Mouse (Mus musculus) brain, embryonic 14.5 days (tissue): ENCODE data around the gene Sgip1. TPM values are rescaled to one million over a fixed set of nuclear protein-coding genes. Genes with fewer than 3 reads are reported as not detected.

Experiments used
- DNase-seq: peaks from one replicate; pipeline ENCODE4 v3.0.0-alpha.2; 2011; ENCODE audit warnings: low read depth
- CTCF ChIP-seq: fragments of 200-500 bp; IDR thresholded peaks from 2 replicates; pipeline ENCODE4 v1.5.1; 2012; ENCODE audit warnings: inconsistent platforms, mild to moderate bottlenecking, moderate library complexity, borderline replicate concordance; ENCODE audit not compliant: insufficient read depth, insufficient read length; ENCODE audit errors: extremely low read depth
- POLR2A ChIP-seq: fragments of 200-500 bp; IDR thresholded peaks from 2 replicates; pipeline ENCODE4 v1.6.1; 2012; ENCODE audit warnings: mild to moderate bottlenecking, inconsistent platforms, borderline replicate concordance; ENCODE audit not compliant: poor library complexity, insufficient read depth, insufficient read length, severe bottlenecking; ENCODE audit errors: extremely low read depth
- polyA plus RNA-seq: library from polyadenylated mRNA; depleted of rRNA; stranded (reverse); fragments of >200 nt; gene quantifications from 2 replicates; pipeline ENCODE4 v1.2.3, GENCODE M21; 2012

Sgip1 gene
- polyA plus RNA-seq, 1 experiment: 44.3 TPM

- no peak for DNase-seq
- TF ChIP-seq POLR2A (no peak), CTCF (no peak)
Measured at GRCm38 (mm10) chr4:102775596-102776270, 34.6 kb downstream of the Sgip1 start.

DNA sequence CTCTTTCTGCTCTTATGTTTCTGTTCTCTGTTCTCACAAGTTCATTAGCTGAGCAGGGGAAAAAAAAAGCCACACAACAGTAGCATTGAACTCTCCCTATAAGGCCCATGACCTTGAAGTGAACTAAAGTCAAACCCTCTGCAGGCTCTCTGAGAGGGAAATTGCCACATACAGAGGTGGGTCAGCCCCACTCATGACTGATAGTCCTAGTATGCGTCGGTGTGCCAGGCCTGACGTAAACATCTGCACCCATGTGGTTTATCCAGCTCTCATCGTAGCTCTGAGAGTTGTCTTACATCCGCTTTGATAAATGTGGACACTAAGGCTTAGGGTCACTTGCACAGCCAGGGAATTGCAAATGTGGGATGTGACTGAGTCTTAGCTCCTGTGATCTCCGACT lies 38.8 kb downstream of the Sgip1 start:
- DNase-seq: no peak
- TF ChIP-seq POLR2A (no peak), CTCF (no peak)

- no peak for TF ChIP-seq CTCF
- TF ChIP-seq POLR2A: no peak
Measured at GRCm38 (mm10) chr4:102783063-102783748, 42.1 kb downstream of the Sgip1 start.

GRCm38 (mm10) chr4:102785158-102785557 lies 44.1 kb downstream of the Sgip1 start:
- DNase-seq: no peak
- TF ChIP-seq POLR2A (no peak), CTCF (no peak)

More at GRCm38 (mm10) chr4:102783063-102783748, 42.1 kb downstream of the Sgip1 start:
- peak; percentile 30 for DNase-seq

DNA sequence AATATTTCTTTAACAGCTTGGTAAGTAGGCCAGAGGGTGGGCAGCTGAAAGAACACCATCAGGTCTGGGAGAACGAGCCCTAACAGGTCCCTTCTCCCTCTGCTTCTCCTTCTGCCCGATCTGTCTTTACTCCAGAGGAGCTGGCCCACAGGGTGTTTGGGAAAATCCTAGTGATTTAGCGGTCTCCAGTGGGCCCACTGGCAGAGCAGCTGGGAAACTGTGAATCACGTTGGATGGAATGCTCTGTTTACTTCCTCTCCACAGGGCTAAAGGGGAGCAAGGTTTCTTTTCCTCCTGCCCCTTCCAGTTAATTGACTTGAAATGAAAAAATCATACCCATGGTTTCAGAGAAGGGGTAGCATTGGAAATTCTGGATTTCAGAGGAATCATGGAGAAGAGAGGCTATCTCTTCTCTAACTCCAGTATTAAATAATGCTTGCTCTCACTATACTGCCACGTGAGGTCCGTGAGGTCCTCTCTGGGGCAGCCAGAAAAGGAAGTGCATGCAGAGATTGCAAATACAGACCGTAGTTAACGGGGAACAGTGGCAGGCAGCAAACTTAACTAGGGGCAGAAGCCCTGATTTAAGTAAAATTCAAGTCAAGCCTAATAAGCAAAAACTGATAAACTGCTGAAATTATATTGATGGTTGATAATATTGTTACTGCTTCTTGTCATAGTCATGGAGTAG lies 51.1 kb downstream of the Sgip1 start:
- no peak for TF ChIP-seq CTCF
- TF ChIP-seq POLR2A: no peak
- no peak for DNase-seq

DNA sequence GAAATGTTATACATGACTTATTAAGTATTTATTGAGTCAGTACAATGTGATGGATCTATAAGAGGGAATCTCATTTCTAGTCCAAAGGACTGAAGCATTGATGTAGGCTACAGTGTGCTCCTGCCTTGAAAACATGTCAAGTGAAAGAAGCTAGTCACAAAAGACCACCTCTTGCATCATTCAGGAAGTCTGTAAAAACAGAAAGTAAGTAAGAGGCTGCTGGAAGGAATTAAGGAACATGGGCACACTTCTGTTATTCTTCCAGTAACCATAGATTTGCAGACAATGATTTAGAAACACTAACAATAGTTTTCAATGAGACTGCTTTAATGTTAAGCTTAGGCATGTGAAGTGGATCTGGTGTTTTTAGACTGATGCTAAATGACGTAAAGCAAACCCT lies 60.4 kb downstream of the Sgip1 start:
- no peak for DNase-seq
- TF ChIP-seq CTCF (no peak), POLR2A (no peak)

DNA sequence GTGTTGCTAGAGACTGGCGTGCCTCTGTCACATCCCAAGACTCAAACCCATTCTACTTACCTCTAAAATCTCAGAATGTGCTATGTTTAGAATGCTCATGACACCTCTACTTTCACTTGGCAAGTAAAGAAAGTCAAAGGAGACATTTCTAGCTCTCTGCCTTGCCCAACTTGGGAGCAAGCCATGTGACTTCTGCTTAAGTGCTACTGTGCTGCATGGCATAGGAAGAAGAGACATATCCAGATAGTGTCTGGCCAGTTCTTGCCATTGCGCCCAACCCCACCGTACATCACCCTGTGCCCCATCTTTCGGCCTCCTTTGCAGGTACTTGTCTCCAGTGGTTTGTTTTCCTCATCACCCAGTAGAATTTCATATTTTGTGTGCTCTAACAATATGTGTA lies 60.8 kb downstream of the Sgip1 start:
- no peak for TF ChIP-seq CTCF
- no peak for TF ChIP-seq POLR2A
- DNase-seq: no peak

- no peak for TF ChIP-seq CTCF
- no peak for TF ChIP-seq POLR2A
- DNase-seq: peak; percentile 78
Measured at GRCm38 (mm10) chr4:102804611-102805010, 63.5 kb downstream of the Sgip1 start.

GRCm38 (mm10) chr4:102806987-102807386 lies 65.9 kb downstream of the Sgip1 start:
- TF ChIP-seq POLR2A (no peak), CTCF (no peak)
- DNase-seq: no peak

DNA sequence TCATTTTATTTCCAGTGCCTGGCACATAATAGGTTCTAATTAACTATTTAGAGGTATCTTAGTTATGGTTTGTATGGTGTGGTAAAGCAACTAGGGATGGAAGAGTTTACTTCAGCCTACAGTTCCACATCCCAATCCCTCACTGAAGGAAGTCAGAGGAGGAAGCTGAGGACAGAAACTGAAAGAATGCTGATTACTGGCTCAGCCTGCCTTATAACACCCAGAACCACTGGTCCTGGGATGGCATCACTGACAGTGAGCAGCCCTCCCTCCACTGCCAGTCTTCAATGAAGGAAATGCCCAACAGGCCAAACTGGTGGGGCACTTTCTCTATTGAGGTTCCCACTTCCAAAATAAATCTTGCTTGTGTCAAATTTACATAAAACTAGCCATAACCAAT lies 67.2 kb downstream of the Sgip1 start:
- DNase-seq: no peak
- no peak for TF ChIP-seq CTCF
- no peak for TF ChIP-seq POLR2A

GRCm38 (mm10) chr4:102809296-102809695 lies 68.2 kb downstream of the Sgip1 start:
- TF ChIP-seq CTCF (no peak), POLR2A (no peak)
- no peak for DNase-seq

DNA sequence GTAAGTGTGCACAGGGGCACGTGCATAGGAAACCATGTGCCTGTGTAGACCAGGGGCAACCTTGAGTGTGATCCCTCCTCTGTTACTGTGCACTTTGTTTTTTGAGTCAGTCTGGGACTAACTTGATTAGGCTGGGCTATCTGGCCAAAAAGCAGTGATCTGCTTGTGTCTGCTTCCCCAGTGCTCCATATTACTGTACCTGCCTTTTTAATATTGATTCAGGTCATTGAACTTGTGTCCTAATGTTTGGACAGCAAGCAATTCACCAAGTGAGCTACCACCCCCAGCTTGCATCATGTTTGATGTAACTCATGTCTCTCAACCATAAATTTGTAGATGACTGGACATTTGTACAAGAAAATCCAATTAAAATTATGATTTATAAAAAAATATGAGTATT lies 69.2 kb downstream of the Sgip1 start:
- DNase-seq: no peak
- no peak for TF ChIP-seq POLR2A
- no peak for TF ChIP-seq CTCF
